In the genomic region with DNA sequence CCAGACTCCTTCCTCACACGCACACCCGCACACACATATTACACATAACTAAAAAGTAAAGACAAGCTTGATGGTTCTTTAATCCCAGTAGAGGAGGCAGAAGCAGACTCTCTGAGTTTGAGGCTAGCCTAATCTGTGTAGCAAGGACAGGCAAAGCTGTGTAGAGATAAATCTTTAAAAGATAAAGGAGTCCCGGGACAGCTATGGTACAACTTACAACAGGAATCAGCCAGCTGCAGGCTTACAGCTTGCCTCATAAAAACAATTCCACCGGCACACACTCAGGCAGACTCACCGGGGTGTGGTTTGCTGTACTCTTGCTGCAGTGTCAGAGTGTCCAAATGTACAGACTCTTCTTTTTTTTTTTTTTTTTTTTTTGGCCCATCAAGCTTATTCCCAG, we compare ENCODE assay signal across 21 mouse cellular contexts. TPM values are rescaled to one million over a fixed set of nuclear protein-coding genes. Genes with fewer than 3 reads are reported as not detected.
DNase-seq lines count a peak whose midpoint lies in the region; ATAC-seq and TF ChIP-seq lines count a peak whose summit lies in the region.
"Had no signal": no experiment of that assay in that cellular context is flagged by ENCODE, and none has a peak within 500 bp of the region (broad histone marks: within the 10 kb centered on the region; RNA-seq: fewer than 3 reads in every experiment).

No protein-coding gene starts in this region.

- H3K27me3 ChIP-seq in intestine, embryonic 16.5 days (replicated peaks; ENCODE audit: control insufficient read depth, insufficient read depth, low read length) = no peaks in the 10 kb centered on the region
- no peaks in the 10 kb centered on the region for H3K27me3 ChIP-seq in intestine, postnatal 0 days (replicated peaks; ENCODE audit: control insufficient read depth, insufficient read depth, low read length)
- H3K27me3 ChIP-seq in MEL (ENCODE audit: control insufficient read depth in 1 of 2, insufficient read depth in 2 of 2, low read length in 2 of 2) = no peaks in the 10 kb centered on the region; a peak in 1 of 4 replicates
- H3K27me3 ChIP-seq in liver, embryonic 13.5 days = no peaks in the 10 kb centered on the region
- H3K27me3 ChIP-seq in kidney, embryonic 14.5 days (ENCODE audit: control insufficient read depth, insufficient read depth, low read length) = no peaks in the 10 kb centered on the region
- H3K27me3 ChIP-seq in midbrain, embryonic 10.5 days (ENCODE audit: low read depth, poor library complexity, severe bottlenecking) = no peaks in the 10 kb centered on the region
- H3K27me3 ChIP-seq: embryonic facial prominence, embryonic 12.5 days; forebrain, embryonic 13.5 days; midbrain, embryonic 13.5 days; neural tube, embryonic 12.5 days had no signal

- no peaks in the 10 kb centered on the region for H3K36me3 ChIP-seq in intestine, embryonic 16.5 days (ENCODE audit: control insufficient read depth, insufficient read depth, low read length)
- H3K36me3 ChIP-seq in intestine, postnatal 0 days (ENCODE audit: control insufficient read depth, insufficient read depth) = no peaks in the 10 kb centered on the region
- peaks cover 0 to 9% of the 10 kb centered on the region in 2 experiments; a peak in 2 of 4 replicates for H3K36me3 ChIP-seq in MEL (ENCODE audit: control insufficient read depth in 1 of 2, insufficient read depth in 2 of 2, low read length in 2 of 2)
- no peaks in the 10 kb centered on the region for H3K36me3 ChIP-seq in liver, embryonic 13.5 days
- H3K36me3 ChIP-seq in kidney, embryonic 14.5 days (ENCODE audit: control insufficient read depth, insufficient read depth, low read length) = no peaks in the 10 kb centered on the region
- H3K36me3 ChIP-seq in midbrain, embryonic 10.5 days = no peaks in the 10 kb centered on the region
- H3K36me3 ChIP-seq: embryonic facial prominence, embryonic 12.5 days; midbrain, embryonic 13.5 days; neural tube, embryonic 12.5 days had no signal

- H3K4me3 ChIP-seq in intestine, embryonic 16.5 days (ENCODE audit: low read length) = no peak overlapping the region
- no peak overlapping the region for H3K4me3 ChIP-seq in intestine, postnatal 0 days (ENCODE audit: low read depth, low read length)
- peak overlapping the region in 1 of 2 experiments; percentile 20; a peak in 1 of 4 replicates for H3K4me3 ChIP-seq in MEL (ENCODE audit: control insufficient read depth in 1 of 2, insufficient read depth in 1 of 2, low read depth in 2 of 2, low read length in 2 of 2)
- no peak overlapping the region for H3K4me3 ChIP-seq in liver, embryonic 13.5 days (replicated peaks)
- no peak overlapping the region for H3K4me3 ChIP-seq in kidney, embryonic 14.5 days (ENCODE audit: low read length)
- no peak overlapping the region for H3K4me3 ChIP-seq in midbrain, embryonic 10.5 days
- H3K4me3 ChIP-seq: embryonic facial prominence, embryonic 12.5 days; erythroblast, embryonic 14.5 days; forebrain, embryonic 13.5 days; heart, adult 2 months; midbrain, embryonic 13.5 days; neural tube, embryonic 12.5 days had no signal

- no peaks in the 10 kb centered on the region for H3K9me3 ChIP-seq in intestine, embryonic 16.5 days (ENCODE audit: control insufficient read depth, low read length)
- H3K9me3 ChIP-seq in intestine, postnatal 0 days (ENCODE audit: control insufficient read depth) = no peaks in the 10 kb centered on the region
- no peaks in the 10 kb centered on the region for H3K9me3 ChIP-seq in MEL (replicated peaks; ENCODE audit: insufficient read depth, low read length)
- no peaks in the 10 kb centered on the region for H3K9me3 ChIP-seq in liver, embryonic 13.5 days (replicated peaks)
- no peaks in the 10 kb centered on the region for H3K9me3 ChIP-seq in kidney, embryonic 14.5 days (ENCODE audit: control insufficient read depth, low read length)
- no peaks in the 10 kb centered on the region for H3K9me3 ChIP-seq in midbrain, embryonic 10.5 days (replicated peaks)
- H3K9me3 ChIP-seq: embryonic facial prominence, embryonic 12.5 days; forebrain, embryonic 13.5 days; midbrain, embryonic 13.5 days; neural tube, embryonic 12.5 days had no signal

- H3K9ac ChIP-seq in intestine, embryonic 16.5 days (ENCODE audit: low read depth, low read length) = no peak overlapping the region
- no peak overlapping the region for H3K9ac ChIP-seq in intestine, postnatal 0 days (ENCODE audit: low read depth, low read length)
- H3K9ac ChIP-seq in MEL (ENCODE audit: control insufficient read depth, low read depth, low read length, poor library complexity, severe bottlenecking) = no peak overlapping the region
- no peak overlapping the region for H3K9ac ChIP-seq in liver, embryonic 13.5 days
- H3K9ac ChIP-seq in kidney, embryonic 14.5 days (ENCODE audit: low read depth, low read length) = no peak overlapping the region
- H3K9ac ChIP-seq: embryonic facial prominence, embryonic 12.5 days; forebrain, embryonic 13.5 days; lung, embryonic 14.5 days; midbrain, embryonic 13.5 days; neural tube, embryonic 12.5 days had no signal

- peak; percentile 62 for DNase-seq in MEL (ENCODE audit: low read depth, low spot score)
- DNase-seq in liver, embryonic 13.5 days = peak; percentile 11
- no peak for DNase-seq in left cerebral cortex, adult 8-10 months (ENCODE audit: low spot score in 2 of 2)
- no peak for DNase-seq in midbrain, embryonic 10.5 days (ENCODE audit: low spot score)
- DNase-seq: cerebellum, adult 9-10 months; gastrocnemius, postnatal 10 days; heart, adult 2 months; layer of hippocampus, postnatal 36 days; lung, embryonic 14.5 days; spleen, adult 18-20 months; thymus, adult 18-20 months had no signal

- TF ChIP-seq CTCF in intestine, postnatal 0 days (IDR thresholded peaks at IDR 0.05; ENCODE audit: low read depth) = no peak
- no peak for TF ChIP-seq CTCF in MEL (IDR thresholded peaks at IDR 0.05 in 2 of 3, conservative IDR thresholded peaks at IDR 0.05 in 1 of 3; ENCODE audit: control insufficient read depth in 1 of 3, insufficient read depth in 1 of 3, low read depth in 2 of 3, low read length in 3 of 3, poor library complexity in 1 of 3, severe bottlenecking in 1 of 3)

- TF ChIP-seq EP300 in MEL (IDR thresholded peaks at IDR 0.05; ENCODE audit: low read depth in 1 of 2, low read length in 2 of 2) = peak; percentile 60 to 62

- no peaks in the 10 kb centered on the region for H3K4me1 ChIP-seq in intestine, embryonic 16.5 days (ENCODE audit: control insufficient read depth, insufficient read depth, low read length)
- H3K4me1 ChIP-seq in intestine, postnatal 0 days (replicated peaks; ENCODE audit: control insufficient read depth, insufficient read depth, low read length) = no peaks in the 10 kb centered on the region
- peaks cover 0 to 15% of the 10 kb centered on the region in 2 experiments; a peak in 2 of 4 replicates for H3K4me1 ChIP-seq in MEL (ENCODE audit: control insufficient read depth in 1 of 2, insufficient read depth in 2 of 2, low read length in 2 of 2)
- H3K4me1 ChIP-seq in liver, embryonic 13.5 days (replicated peaks) = peaks cover 26% of the 10 kb centered on the region
- no peaks in the 10 kb centered on the region for H3K4me1 ChIP-seq in kidney, embryonic 14.5 days (ENCODE audit: control insufficient read depth, insufficient read depth, low read length)
- H3K4me1 ChIP-seq in midbrain, embryonic 10.5 days = no peaks in the 10 kb centered on the region
- H3K4me1 ChIP-seq: embryonic facial prominence, embryonic 12.5 days; forebrain, embryonic 13.5 days; midbrain, embryonic 13.5 days; neural tube, embryonic 12.5 days had no signal

- H3K27ac ChIP-seq in intestine, embryonic 16.5 days (ENCODE audit: low read length) = no peak overlapping the region
- H3K27ac ChIP-seq in intestine, postnatal 0 days (ENCODE audit: low read depth, low read length) = no peak overlapping the region
- peak overlapping the region; percentile 58 for H3K27ac ChIP-seq in MEL (ENCODE audit: control insufficient read depth, low read depth, low read length)
- no peak overlapping the region for H3K27ac ChIP-seq in liver, embryonic 13.5 days
- H3K27ac ChIP-seq in kidney, embryonic 14.5 days (ENCODE audit: low read depth, low read length) = no peak overlapping the region
- H3K27ac ChIP-seq in midbrain, embryonic 10.5 days (replicated peaks) = no peak overlapping the region
- H3K27ac ChIP-seq: embryonic facial prominence, embryonic 12.5 days; forebrain, embryonic 13.5 days; heart, adult 2 months; midbrain, embryonic 13.5 days; neural tube, embryonic 12.5 days had no signal

- WGBS in intestine, embryonic 16.5 days = 51% methylated on average over 5 of the region's 5 CpGs
- WGBS in intestine, postnatal 0 days = 45% methylated on average over 5 of the region's 5 CpGs
- 36% methylated on average over 5 of the region's 5 CpGs for WGBS in liver, embryonic 13.5 days (ENCODE audit: insufficient replicate concordance)
- WGBS in kidney, embryonic 14.5 days = 69% methylated on average over 5 of the region's 5 CpGs
- 83% methylated on average over 5 of the region's 5 CpGs for WGBS in midbrain, embryonic 10.5 days

- TF ChIP-seq RAD21 in MEL (IDR thresholded peaks at IDR 0.05; ENCODE audit: low read depth, low read length) = no peak

- no peak overlapping the region for H3K4me2 ChIP-seq in intestine, embryonic 16.5 days (ENCODE audit: low read depth, low read length)
- no peak overlapping the region for H3K4me2 ChIP-seq in intestine, postnatal 0 days (replicated peaks; ENCODE audit: low read depth)
- peak overlapping the region; percentile 46 for H3K4me2 ChIP-seq in liver, embryonic 13.5 days
- H3K4me2 ChIP-seq in kidney, embryonic 14.5 days (replicated peaks; ENCODE audit: low read depth, low read length) = no peak overlapping the region
- H3K4me2 ChIP-seq: embryonic facial prominence, embryonic 12.5 days; forebrain, embryonic 13.5 days; lung, embryonic 14.5 days; midbrain, embryonic 13.5 days; neural tube, embryonic 12.5 days had no signal

- TF ChIP-seq POLR2A in MEL (IDR thresholded peaks at IDR 0.05; ENCODE audit: control insufficient read depth in 1 of 2, insufficient read depth in 1 of 2, low read depth in 1 of 2, low read length in 2 of 2, poor library complexity in 1 of 2) = no peak

- peak; percentile 65 for ATAC-seq in intestine, embryonic 16.5 days
- ATAC-seq in intestine, postnatal 0 days = no peak
- ATAC-seq in liver, embryonic 13.5 days (ENCODE audit: low read depth) = peak; percentile 58
- peak; percentile 79 for ATAC-seq in megakaryocyte-erythroid progenitor cell, adult 5-6 weeks (replicated peaks; ENCODE audit: low FRiP score, low TSS enrichment, poor library complexity, severe bottlenecking)
- no peak for ATAC-seq in kidney, embryonic 14.5 days (ENCODE audit: low FRiP score, low TSS enrichment)
- ATAC-seq: forebrain, embryonic 13.5 days; hindbrain, embryonic 16.5 days; midbrain, embryonic 13.5 days had no signal

- no peaks in the 10 kb centered on the region for H3K79me2 ChIP-seq in MEL (ENCODE audit: control insufficient read depth, insufficient read depth, low read length, poor library complexity)

RNA-seq across cellular contexts. Expression of a gene that starts 18.2 kb away (rescaled TPM):
- polyA plus RNA-seq in intestine, embryonic 16.5 days (2015; fragmentation: Nextera tagmentation; extraction: Ambion mirVana) = 0.09 and 0.12 TPM in 2 replicates
- 0.03 and 0.07 TPM in 2 replicates for polyA plus RNA-seq in intestine, postnatal 0 days (2015; fragmentation: Nextera tagmentation; extraction: Ambion mirVana)
- 0.03 TPM in 1 of 2 replicates, not detected in the other for total RNA-seq in MEL (2012; rRNA removed)
- under 1 TPM in 1 of 2 experiments, not detected in 1; 0.03 TPM for polyA plus RNA-seq in MEL (2012; ENCODE audit: insufficient read depth in 1 of 2, insufficient read length in 2 of 2, low read depth in 1 of 2, low replicate concordance in 2 of 2, missing spikeins in 1 of 2)
- not detected in 2 replicates for polyA plus RNA-seq in liver, embryonic 13.5 days (2015; fragmentation: Nextera tagmentation; extraction: Ambion mirVana)
- total RNA-seq in megakaryocyte-erythroid progenitor cell, adult 5-6 weeks (2014; fragmentation: Nextera tagmentation) = 4.4 and 6.1 TPM in 2 replicates
- total RNA-seq in megakaryocyte-erythroid progenitor cell, adult 5-6 weeks (2017) = 1.9 and 5.8 TPM in 2 replicates
- not detected in 2 replicates for polyA plus RNA-seq in kidney, embryonic 14.5 days (2014; fragmentation: Nextera tagmentation; extraction: Ambion mirVana)
- total RNA-seq in left cerebral cortex, adult 8-10 months (2022) = 10 to 100 TPM; 36.7 to 41.7 (median 39.7) TPM
- not detected in 2 replicates for polyA plus RNA-seq in midbrain, embryonic 10.5 days (2016; fragmentation: Nextera tagmentation; extraction: Ambion mirVana)
- polyA plus RNA-seq: erythroblast, embryonic 14.5 days; lung, embryonic 14.5 days had no signal

RNA-seq across cellular contexts. Expression of a gene that starts 58.3 kb away (rescaled TPM):
- 130 and 141 TPM in 2 replicates for polyA plus RNA-seq in intestine, embryonic 16.5 days (2015; fragmentation: Nextera tagmentation; extraction: Ambion mirVana)
- polyA plus RNA-seq in intestine, postnatal 0 days (2015; fragmentation: Nextera tagmentation; extraction: Ambion mirVana) = 172 and 175 TPM in 2 replicates
- 123 and 139 TPM in 2 replicates for total RNA-seq in MEL (2012; rRNA removed)
- 100 to 1,000 TPM in 1 of 2 experiments, not detected in 1; 115 TPM for polyA plus RNA-seq in MEL (2012; ENCODE audit: insufficient read depth in 1 of 2, insufficient read length in 2 of 2, low read depth in 1 of 2, low replicate concordance in 2 of 2, missing spikeins in 1 of 2)
- 65.0 and 68.0 TPM in 2 replicates for polyA plus RNA-seq in liver, embryonic 13.5 days (2015; fragmentation: Nextera tagmentation; extraction: Ambion mirVana)
- total RNA-seq in megakaryocyte-erythroid progenitor cell, adult 5-6 weeks (2014; fragmentation: Nextera tagmentation) = 81.0 and 90.9 TPM in 2 replicates
- 73.6 and 95.5 TPM in 2 replicates for total RNA-seq in megakaryocyte-erythroid progenitor cell, adult 5-6 weeks (2017)
- polyA plus RNA-seq in kidney, embryonic 14.5 days (2014; fragmentation: Nextera tagmentation; extraction: Ambion mirVana) = 165 and 182 TPM in 2 replicates
- total RNA-seq in left cerebral cortex, adult 8-10 months (2022) = 100 to 1,000 TPM; 131 to 145 (median 136) TPM
- polyA plus RNA-seq in midbrain, embryonic 10.5 days (2016; fragmentation: Nextera tagmentation; extraction: Ambion mirVana) = 151 and 164 TPM in 2 replicates

Comparison
In these comparisons a context has a peak if more than half of its experiments do, and no peak if none do; other contexts are left out.
1. ATAC-seq: peak in intestine, embryonic 16.5 days (single experiment), liver, embryonic 13.5 days (single experiment) and megakaryocyte-erythroid progenitor cell, adult 5-6 weeks (single experiment); none in intestine, postnatal 0 days (single experiment) and kidney, embryonic 14.5 days (single experiment).
2. DNase-seq: peak in MEL (single experiment) and liver, embryonic 13.5 days (single experiment); none in left cerebral cortex, adult 8-10 months (0 of 2) and midbrain, embryonic 10.5 days (single experiment).